Mouse (Mus musculus) MEL (cell line): ENCODE measurements at regions not wholly inside any gene's neighbourhood (a gene's known extent, or its start where the extent isn't known, plus 50 kb on each side); places are given as distances from the start of the nearest gene placed in this dataset.

ENCODE experiments used
- BHLHE40 ChIP-seq: IDR thresholded peaks from 2 replicates; pipeline ENCODE4 v1.6.1; 2012; ENCODE audit warnings: low read depth, mild to moderate bottlenecking, inconsistent platforms, low read length, improper control_type of control experiment, borderline replicate concordance
- CTCF ChIP-seq, 3 experiments: IDR thresholded peaks in 2 of 3; conservative IDR thresholded peaks in 1 of 3; 2 replicates each; pipeline ENCODE4 v1.5.1; 2011 to 2012; ENCODE audit warnings: low read length in 3 of 3, low read depth in 2 of 3, mild to moderate bottlenecking in 2 of 3, improper control_type of control experiment in 1 of 3, inconsistent platforms in 1 of 3, mixed read lengths in 1 of 3, moderate library complexity in 1 of 3; ENCODE audit not compliant: control insufficient read depth in 1 of 3, insufficient read depth in 1 of 3, poor library complexity in 1 of 3, severe bottlenecking in 1 of 3
- EP300 ChIP-seq, 2 experiments: IDR thresholded peaks; 2 replicates each; pipeline ENCODE4 v1.6.1; 2011; ENCODE audit warnings: improper control_type of control experiment in 2 of 2, low read length in 2 of 2, low read depth in 1 of 2, mild to moderate bottlenecking in 1 of 2
- GATA1 ChIP-seq: IDR thresholded peaks from 2 replicates; pipeline ENCODE4 v1.6.1; 2011; ENCODE audit warnings: low read depth, low read length, improper control_type of control experiment
- KAT2A ChIP-seq: conservative IDR thresholded peaks from 2 replicates; pipeline ENCODE4 v1.6.1; 2012; ENCODE audit warnings: low read depth, low read length, improper control_type of control experiment, inconsistent platforms
- POLR2A ChIP-seq, 2 experiments: IDR thresholded peaks; 2 replicates each; pipeline ENCODE4 v1.6.1; 2011 to 2012; ENCODE audit warnings: low read length in 2 of 2, mild to moderate bottlenecking in 2 of 2, control low read depth in 1 of 2, improper control_type of control experiment in 1 of 2, low read depth in 1 of 2, moderate library complexity in 1 of 2; ENCODE audit not compliant: control insufficient read depth in 1 of 2, insufficient read depth in 1 of 2, poor library complexity in 1 of 2
- RAD21 ChIP-seq: IDR thresholded peaks from 2 replicates; pipeline ENCODE4 v1.6.1; 2011; ENCODE audit warnings: mild to moderate bottlenecking, low read depth, low read length, improper control_type of control experiment
- TAL1 ChIP-seq: IDR thresholded peaks from 2 replicates; pipeline ENCODE4 v1.6.1; 2012; ENCODE audit warnings: mild to moderate bottlenecking, inconsistent platforms, low read length, moderate library complexity, mixed read lengths

DNA sequence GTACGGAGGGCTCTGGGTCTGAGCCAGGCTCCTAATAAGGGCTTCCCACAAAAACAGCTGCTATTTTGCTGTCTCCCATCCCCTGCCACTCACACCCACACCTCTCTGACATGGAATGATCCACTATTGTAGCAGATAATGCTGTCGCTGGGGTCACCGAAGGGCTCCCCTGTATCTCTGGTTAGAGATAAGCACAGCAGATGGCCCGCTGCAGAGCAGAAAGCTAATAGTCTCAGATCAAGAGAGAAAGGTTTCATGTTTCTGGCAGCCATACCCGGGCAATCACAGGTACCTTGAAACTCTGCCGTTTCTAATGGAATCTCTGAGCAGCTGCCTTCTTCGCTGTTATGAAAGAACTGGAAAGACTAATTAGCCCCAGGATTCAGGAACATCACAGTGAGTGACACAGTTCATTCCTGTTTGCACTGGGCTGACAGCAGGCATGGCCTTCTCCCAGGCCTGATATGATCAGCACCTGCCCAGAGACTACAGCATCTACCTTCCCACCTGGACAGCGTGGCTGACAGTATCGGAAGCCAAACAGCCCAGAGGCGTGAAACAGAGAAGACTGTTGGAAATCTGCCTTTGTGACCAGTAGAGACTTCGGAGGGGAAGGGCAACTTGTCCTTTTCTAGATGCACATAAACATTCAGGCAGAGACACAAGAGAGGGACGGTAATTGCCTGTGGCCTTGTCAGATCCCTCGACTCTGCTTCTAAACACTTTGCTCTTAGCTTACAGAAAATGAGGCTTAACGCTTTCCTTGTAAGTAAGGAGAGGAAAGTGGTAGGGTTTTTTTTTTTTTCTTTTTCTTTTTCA lies 193.5 kb upstream of the Epha4 start:
- TF ChIP-seq CTCF (IDR thresholded peaks at IDR 0.05 in 2 of 3, conservative IDR thresholded peaks at IDR 0.05 in 1 of 3; ENCODE audit: control insufficient read depth in 1 of 3, insufficient read depth in 1 of 3, low read depth in 2 of 3, low read length in 3 of 3, poor library complexity in 1 of 3, severe bottlenecking in 1 of 3) (no peak), TAL1 (no peak), RAD21 (no peak), BHLHE40 (no peak), POLR2A (IDR thresholded peaks at IDR 0.05; ENCODE audit: control insufficient read depth in 1 of 2, insufficient read depth in 1 of 2, low read depth in 1 of 2, low read length in 2 of 2, poor library complexity in 1 of 2) (no peak), KAT2A (no peak), EP300 (IDR thresholded peaks at IDR 0.05; ENCODE audit: low read depth in 1 of 2, low read length in 2 of 2) (no peak), GATA1 (no peak)
